Mouse (Mus musculus) gastrocnemius, postnatal 25 days (tissue): ENCODE measurements at regions not wholly inside any gene's neighbourhood (a gene's known extent, or its start where the extent isn't known, plus 50 kb on each side); places are given as distances from the start of the nearest gene placed in this dataset.
A peak's percentile ranks its signal among the peaks of the same experiment; 100 is the strongest.
"Not testable (repeated sequence)": the region's sequence is repeated elsewhere in the genome, so short reads cannot be mapped to it uniquely, and the experiment has no call there.

ENCODE experiments used
- DNase-seq: peaks from one replicate; pipeline ENCODE4 v3.0.0; 2022

DNA sequence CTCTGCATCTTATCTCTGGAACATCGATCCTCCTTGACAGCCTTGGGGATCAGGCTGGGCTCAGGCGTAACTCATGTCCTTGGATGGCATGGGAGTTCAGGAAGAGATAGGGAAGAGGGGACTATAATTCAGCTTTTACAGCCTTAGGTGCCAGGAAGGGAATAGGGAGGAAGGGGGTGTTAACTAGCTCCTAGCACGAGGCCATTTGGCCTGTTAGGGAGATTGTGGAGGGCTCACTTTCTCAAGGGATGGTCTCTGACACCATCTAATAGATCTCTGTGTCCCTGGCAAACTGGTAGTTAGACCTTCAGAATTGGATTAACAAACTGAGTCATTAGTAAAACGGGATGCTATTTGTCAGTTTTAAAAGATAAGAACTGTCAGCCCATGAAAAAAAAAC lies 292.1 kb upstream of the Pkdcc start:
- not testable (repeated sequence) for DNase-seq

DNA sequence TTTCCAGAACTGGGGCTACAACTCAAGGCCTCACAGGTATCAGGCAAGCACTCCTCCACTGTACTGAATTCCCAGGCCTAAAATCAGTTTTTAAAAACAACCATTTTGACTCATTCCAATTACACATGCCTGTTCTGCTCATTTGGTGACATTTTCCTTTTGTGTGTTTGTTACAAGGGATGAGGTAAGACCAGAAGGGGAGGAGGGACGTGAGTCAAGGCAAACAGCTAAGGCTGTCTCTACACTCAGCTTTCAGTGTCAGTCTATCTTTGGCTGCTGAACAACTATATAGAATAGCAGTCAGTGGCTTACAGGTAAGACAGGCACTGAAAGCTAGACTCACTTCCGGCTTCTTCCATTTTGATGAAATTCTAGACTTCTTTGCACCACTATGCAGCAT lies 289.3 kb upstream of the Pkdcc start:
- DNase-seq, result no peak

DNA sequence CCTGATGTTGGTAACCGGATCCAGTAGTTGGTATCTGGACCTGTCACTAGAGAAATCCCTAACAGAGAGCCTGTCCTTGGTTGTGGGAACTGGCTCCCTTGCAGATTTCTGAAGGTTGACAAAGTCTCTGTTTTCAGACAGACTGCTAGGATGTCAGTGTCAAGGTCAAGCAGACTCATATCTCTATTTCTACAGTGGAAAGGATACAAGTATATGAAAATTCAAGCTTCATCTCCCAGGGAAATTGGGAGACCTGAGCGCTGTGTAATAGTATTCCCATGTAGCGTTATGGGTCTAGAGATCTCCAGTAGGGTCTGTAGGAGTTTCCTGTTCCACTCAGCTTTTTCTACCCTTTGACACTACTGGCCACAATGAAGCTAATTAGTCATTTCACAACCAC lies 287.4 kb upstream of the Pkdcc start:
- no peak for DNase-seq

DNA sequence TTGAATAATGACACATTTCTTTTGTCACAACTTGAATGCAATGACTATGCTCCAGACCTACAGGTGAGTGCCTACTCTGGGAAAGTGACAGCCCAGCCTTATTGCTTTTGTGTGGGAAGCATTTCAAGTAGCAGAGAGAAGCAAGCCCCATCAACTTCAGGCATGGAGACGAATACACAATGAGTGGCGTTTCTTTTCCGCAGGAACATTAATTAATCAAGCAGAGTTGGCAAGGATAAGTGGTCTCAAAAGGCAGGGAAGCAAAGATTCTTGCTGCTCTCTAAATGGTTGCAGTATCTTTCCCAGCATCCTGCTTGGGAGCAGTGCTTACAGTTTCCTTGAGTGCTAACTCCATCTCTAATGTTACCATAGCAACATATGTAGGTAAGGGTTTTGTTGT lies 285.6 kb upstream of the Pkdcc start:
- no peak for DNase-seq

DNA sequence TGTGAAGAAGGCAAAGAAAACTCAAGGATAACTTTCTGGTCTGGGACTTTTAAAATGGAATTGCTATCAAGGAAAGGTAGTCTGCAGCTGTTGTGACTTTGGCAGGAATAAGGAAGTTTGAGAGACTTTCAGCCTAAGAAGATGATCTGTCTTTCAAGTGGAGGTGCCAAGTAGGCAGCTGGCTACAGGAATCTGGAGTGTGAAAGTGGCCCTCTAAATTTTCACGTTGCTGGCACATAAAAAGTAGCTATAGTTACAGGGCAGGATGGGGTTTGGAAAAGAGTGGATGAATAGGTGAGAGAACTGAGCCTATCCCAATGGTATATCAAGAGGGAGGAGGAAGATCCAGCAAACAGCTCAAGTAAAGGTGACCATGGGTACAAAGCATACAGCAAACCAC lies 284.4 kb upstream of the Pkdcc start:
- DNase-seq, result no peak

DNA sequence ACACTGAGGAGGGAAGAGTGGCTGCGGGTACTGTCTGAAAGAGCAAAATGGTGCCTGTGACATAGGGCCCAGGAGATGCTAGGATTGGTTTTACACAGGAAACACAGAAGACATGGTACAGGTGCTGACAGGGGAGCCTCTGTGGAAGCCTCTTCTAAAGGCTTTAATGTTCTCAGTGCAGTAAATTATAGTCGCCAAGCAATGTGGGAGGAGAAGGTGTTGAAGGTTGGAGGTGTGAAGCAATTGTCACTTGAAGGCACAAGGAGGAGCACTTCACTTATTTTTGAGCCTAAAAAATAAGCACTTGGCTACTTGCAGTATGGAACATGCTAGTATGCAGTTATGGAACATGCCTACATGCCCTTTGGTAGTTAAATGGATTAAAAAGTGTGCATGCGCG lies 283.6 kb upstream of the Pkdcc start:
- DNase-seq, result no peak

DNA sequence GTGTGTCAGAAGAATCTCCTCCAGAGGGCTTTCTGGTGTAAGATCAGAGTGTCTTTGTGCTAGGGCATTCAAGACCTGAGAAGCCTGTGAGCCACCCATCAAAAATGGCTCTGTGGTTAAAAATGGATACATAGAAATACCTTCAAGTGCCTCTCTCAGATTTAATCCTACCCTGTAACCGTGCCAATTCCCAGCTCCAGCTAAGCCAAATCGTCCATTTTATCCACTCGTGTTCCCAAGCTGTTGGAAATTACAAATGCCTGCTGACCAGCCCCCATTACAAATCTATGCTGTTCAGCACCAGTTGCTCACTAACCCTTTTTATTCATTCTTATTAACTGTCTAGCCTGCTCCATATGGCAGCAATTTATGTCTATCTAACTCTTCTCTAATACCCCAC lies 278.3 kb upstream of the Pkdcc start:
- DNase-seq, result no peak

DNA sequence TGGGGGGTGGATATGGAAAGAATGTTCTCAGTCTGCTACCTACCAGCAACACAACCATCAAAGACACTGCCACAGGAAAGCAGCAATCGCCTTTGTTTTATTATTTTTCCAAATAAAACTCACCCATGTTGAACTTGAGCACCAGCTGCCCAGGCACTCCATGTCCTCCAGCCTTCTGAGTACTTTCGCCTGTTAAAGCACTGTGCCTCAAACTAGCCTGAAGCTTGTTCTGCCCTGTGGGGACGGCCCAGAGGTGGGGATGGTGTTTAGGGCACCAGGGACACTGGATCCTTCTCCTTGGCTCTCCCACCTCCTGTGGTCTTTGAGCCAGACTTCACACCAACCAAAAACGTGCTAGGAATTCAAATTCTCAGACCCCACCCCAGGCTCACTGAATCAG lies 269.0 kb upstream of the Pkdcc start:
- DNase-seq, result no peak

DNA sequence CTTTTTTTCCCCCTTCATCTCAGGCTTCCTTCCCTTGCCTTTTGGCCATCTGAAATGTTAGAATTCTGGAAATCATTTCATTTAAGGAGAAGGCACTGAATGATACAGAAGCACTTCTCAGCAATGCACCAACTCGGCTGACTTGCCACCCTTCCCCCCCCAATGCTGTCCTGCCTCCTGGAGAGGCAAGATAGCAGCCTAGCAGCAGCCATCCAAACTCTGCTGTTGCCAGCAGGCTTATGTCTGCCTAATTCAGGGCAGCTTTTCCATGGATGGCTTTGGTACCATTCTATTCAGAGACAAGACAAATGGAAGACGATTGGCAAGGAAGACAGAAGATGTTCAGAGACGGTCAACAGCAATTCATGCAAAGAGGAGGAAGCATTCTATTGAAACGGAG lies 265.3 kb upstream of the Pkdcc start:
- DNase-seq, result no peak

DNA sequence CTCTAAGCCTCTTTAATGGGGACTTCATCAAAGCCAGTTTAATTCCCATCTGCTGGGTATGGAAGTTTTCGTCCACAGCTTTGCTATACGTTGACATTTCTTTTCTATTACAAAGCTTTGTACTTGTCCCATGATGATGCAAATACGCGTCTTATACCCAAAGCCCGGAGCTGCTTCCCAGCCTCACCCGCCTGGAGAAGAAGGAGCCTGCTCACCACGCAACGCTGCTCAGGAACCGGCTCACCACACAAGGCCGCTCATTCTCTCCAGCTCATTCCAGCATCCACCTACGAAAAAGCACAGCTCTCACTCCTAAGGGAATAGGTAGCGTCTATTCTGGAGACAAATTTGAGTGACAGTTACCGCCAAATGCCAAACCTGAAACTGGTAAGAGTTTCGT lies 264.8 kb upstream of the Pkdcc start:
- no peak for DNase-seq

DNA sequence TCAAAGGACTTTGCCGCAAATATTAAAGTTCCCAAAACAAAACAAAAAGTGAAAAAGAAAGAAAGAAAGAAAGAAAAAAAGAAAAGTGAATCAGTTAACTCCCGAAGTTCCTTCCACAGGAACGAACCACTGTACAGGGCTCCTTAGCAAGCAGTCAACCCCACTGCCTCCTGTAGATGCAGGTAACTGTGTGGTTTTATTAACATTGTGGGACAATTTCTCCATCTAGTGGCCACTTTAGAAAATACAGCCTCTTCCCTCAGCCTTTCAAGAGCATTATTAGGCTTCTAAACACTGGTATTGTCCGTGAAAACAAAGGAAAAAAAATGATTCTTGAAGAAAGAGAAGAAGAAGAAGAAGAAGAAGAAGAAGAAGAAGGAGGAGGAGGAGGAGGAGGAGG lies 257.7 kb upstream of the Pkdcc start:
- DNase-seq, result no peak

DNA sequence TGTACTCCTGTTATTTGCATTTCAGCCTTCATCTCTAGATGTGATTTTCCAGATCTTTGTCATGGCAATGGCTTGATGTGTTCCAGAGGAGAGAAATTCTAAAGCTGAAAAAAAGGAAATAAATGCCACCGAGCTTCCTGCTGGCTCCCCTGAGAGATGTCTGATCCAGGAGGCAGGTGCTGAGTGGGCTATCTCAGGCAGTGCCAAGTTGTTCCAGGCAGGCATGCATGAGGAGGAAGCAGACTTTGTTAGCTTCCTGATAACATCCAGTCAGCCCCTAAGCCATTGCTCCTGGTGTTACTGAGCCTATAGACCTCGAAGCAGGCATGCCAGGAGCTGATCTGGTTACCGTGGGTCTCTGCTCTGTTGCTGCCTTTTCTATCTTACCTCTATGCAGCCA lies 251.7 kb upstream of the Pkdcc start:
- no peak for DNase-seq

DNA sequence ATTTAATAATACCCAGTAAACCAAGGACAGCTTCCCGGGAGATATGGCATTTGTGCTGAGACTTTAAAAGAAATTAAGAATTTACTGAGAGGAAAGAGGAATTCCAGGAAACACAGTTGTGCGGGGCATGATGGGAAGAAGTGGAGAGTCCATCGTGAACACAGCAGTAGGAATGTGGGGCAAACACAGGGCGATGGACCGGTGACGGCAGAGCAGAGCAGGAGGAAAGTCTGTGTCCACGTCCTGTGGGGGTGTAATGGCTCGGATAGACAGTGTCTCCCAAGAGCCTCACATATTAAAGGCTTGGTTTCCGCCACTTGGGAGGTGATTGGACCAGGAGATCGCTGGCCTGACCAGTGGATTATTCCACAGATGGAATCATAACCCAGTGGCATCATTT lies 215.4 kb upstream of the Pkdcc start:
- DNase-seq, result no peak

DNA sequence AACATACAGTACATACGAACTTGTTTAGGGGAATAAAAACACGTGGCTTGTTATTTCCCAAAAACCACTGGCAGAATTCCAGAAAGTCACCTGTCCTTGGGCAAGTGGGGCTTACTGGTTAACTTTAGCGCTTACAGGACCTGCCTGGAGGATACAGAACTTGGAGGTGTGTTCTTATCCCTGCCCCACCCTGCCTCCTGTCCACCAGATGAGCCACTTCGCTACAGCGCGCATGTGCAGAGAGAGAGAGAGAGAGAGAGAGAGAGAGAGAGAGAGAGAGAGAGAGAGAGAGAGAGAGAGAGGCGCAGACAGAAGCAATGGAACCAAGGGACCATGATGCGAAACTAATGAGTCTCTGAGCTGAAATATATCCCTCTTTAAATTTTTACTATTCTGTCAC lies 214.7 kb upstream of the Pkdcc start:
- DNase-seq, result no peak

DNA sequence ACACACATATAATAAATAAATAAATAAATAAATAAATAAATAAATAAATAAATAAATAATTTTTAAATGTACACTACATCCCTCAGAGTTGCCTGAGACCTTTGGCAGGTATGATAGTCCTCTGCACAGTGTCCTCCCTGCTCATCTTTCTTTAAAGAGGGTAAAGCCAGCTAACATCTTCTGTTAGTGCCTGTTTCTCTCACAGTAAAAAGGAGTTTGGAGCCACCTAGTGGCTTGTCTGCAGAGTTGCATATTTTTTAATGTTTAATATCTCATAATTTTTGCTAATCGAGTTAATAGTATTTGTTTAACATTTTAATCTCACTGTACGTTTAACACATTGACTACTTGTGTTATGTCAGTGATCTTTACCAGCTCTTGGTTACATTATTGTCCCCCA lies 213.5 kb upstream of the Pkdcc start:
- DNase-seq, result no peak

DNA sequence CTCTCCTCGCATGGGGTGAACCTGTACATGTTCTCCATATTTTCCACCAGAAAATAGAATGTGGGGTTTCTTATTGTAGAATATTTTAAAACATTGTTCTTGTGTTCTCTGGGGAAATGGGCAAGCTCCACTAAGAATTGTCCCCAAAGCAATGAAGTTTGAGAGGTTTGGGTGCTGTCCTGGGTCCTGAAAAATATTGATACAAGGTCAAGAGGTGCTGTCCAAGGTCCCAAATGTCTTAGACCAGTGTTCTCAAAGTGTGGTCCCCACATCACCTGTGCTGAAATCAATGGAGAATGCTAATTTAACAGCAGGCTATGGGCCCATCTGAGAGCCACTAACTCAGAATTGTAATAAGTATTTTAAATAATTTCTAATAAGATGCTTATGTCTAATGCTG lies 204.2 kb upstream of the Pkdcc start:
- no peak for DNase-seq

DNA sequence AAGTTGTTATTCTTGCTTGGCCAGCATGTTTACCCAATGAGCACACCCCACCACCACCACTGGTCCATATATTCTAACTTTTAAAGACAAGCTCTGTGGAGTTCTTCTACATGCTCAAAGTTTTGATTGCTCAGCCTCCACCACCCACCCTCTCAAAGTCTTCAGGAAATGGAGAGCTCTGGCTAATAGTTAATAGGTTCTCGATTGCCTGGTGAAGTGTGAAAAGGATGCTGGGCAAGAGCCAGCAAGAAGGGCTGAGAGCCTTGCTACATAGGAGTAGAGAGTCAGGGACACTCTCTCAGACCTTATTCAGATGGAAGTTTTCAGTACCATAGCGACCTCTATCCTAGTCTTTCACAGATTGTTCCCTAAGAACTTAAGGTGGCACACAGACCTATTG lies 199.4 kb upstream of the Pkdcc start:
- no peak for DNase-seq

DNA sequence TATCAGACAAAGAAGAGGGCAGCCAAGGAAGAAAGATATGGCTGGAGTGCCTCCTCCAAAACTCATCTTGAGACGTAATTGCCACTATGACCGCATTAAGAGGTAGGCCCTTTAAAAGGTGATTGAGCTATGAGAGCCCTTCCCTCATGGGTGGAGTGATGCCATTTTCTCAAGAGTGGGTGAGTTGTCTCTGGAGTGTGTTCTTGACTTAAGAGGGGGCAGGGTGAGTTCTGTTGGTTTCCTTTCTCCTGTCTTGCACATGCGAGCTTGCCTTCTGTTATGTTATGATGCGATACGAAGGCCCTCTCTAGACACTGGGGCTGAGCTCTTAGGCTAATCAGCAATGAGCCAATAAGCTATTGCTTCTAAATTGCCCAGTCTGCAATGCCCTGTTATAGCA lies 198.2 kb upstream of the Pkdcc start:
- no peak for DNase-seq

DNA sequence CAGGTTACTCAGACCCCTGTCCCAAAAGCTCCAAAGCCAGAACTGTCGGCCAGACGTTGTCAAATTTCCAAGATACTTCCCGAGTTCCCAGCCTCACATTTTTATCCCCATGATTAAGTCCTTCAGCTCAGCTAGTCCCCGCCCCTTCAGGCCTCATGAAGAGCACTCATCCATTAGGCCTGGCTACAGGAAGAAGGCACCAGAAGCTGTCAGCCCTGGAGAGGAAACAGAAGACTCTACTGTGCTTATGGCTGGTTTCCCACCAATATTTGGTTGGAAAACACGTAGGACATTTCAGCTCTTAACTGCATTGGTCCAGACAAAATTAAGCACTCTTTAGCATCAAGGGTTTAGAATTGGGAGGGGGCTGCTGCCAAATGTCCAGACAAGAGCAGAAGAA lies 195.8 kb upstream of the Pkdcc start:
- no peak for DNase-seq

DNA sequence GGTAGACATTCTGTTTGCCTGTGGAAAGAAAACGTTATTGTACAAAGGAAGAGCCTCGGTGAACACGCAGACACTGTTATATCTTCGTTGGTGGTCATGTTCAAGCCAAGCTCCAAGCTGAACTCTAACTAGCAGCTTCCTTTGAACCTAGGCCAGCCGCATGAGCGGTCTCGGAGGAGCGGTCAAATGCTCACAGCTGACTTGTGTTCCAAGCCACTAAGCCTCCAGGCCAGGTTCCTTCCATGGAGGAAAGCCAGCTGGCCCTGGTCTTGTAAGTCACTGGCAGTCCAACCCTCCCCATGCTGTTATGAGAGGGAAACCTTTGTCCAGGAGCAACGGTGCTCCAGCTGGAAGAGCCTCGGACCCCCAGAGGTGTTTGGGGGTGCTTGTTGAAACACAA lies 194.5 kb upstream of the Pkdcc start:
- peak; percentile 78 for DNase-seq

DNA sequence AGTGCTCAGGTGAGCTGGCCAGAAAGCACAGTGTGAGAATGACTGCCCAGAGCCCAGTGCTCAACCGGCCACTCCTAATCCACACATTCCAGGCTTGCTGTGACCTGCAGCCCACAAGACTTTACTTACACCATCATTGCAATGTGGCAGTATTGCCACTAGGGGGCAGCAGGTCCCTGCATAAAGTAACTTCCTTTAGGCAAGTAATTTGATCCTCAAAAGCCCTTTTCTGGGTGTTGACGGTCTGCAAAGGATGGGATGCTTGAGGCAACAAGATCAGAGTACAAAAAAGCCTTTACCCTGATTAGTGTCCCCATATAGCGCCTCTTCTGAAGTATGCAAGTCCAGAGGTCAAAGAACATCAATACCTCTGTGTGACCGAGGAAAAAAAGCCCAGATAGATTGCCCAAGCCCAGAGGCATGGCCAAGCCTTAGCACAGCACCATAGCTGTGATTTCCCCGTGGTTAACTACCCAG lies 189.7 kb upstream of the Pkdcc start:
- peak; percentile 36 for DNase-seq

DNA sequence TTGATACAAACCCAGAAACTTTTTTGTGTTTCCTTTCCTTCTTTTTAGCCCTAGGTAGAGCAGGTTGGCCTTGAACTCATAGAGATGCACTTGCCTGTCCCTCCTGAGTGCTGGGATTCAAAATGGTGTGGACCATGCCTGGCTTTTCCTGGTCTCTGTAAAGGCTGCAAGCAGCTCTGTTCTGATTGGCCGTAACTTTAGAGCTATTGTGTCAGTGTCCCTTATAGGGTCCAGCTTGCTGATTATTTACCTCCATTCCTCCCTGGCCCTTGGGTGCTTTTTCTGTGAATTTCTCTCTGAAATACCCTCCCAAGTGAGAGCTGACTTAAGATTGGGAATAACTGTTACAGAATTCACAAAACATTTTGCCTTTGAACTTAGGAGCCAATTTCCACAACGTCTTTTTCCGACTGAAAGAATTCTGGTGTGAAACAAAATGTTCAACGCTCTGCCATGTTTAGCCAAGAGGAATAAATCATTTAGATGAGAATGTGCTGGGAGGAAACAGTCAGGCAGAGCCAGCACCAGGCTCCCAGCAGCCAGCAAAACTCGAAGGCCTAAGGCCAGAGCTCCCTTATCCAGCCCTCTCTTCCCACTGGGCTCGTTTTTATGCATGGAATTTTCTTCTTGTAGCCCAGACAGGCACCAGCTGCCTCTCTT lies 180.0 kb upstream of the Pkdcc start:
- DNase-seq, result peak; percentile 28

DNA sequence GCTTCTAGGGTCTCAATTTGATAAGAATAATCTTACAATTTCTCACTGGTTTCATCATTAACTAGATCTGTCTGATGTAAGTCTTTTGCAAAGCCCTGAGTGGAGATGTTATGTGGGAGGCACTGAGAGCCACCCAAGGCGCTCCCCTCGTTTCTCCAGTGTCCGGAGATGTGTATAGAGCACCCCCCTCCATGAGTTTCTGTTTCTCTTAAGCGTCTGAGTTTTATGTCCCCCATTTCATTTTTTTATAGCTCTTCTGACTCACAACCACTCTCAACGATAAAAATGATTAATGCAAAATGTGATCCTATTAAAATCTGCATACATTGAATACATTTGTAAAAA lies 179.5 kb upstream of the Pkdcc start:
- DNase-seq, result no peak

DNA sequence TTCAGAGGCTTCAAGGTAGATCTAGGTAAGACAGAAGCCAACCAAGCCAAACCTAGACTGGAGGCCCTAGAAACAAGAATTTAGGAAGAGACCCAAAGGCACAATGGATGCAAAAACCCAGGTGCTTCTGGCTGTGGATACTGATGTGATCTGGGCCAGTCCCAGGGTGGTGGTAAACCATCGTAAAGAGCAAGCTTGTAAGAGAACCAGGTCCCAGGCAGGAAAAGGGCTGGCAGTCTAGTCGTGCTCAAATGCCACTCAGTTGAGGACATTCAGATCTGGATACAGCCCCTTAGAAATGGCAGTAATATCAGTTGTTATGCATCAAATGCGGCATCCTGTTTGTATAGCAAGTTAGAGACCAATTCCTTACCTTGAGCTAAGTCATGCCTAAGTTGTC lies 175.5 kb upstream of the Pkdcc start:
- DNase-seq, result no peak

DNA sequence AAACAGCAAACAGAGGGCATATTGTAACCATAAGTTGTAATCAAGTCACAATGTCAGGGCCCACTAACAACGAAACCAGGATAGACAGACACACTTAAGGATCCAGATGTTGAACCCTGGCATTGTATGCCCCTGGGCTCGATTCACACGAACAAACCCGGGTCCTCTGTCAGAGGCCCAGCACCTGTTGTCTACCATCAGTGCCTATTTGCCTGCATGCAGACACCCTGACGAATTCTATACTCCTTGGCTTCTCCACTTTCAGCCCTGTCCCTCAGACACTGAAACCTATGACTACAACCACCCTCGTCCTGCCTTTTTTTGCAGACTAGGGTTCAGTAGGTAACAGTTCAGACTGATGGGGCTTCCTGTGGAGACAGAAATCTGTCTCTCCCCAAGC lies 170.6 kb upstream of the Pkdcc start:
- no peak for DNase-seq
